Mouse (Mus musculus) cerebellum, adult 2 months (tissue): ENCODE data around the gene Lnx2.

Experiments
- CTCF ChIP-seq: fragments of 200-500 bp; IDR thresholded peaks from 2 replicates; pipeline ENCODE4 v1.5.1; 2011; ENCODE audit warnings: low read depth, mild to moderate bottlenecking, control low read depth, low read length, moderate library complexity, borderline replicate concordance; ENCODE audit not compliant: insufficient read depth
- POLR2A ChIP-seq: fragments of 200-500 bp; IDR thresholded peaks from 2 replicates; pipeline ENCODE4 v1.6.1; 2011; ENCODE audit warnings: low read length, control low read depth, borderline replicate concordance; ENCODE audit not compliant: insufficient read depth

DNA sequence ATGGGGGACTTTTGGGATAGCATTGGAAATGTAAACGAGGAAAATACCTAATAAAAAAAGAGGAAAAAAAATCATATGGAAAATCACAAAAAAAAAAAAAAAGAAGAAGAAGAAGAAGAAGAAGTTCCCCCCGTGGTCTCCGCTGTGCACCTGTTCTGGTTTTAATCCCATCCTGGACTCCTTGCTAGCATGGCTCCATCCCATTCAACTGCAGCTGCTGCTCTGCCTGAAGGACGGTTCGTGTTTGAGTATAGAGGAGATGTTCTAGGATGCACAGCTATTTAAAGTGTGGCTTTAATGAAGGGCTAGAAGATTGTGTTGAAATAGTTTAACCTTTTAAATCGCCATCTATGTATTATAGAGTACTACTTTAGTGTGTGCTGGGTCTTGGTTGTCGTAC, 16.1 kb upstream of the Lnx2 start:
- TF ChIP-seq POLR2A: no peak
- TF ChIP-seq CTCF: no peak
